Mouse (Mus musculus) liver, postnatal 0 days (tissue): ENCODE data around the gene Dnase1l1.

ENCODE experiments used
- CTCF ChIP-seq: sonication (generic); IDR thresholded peaks from 2 replicates; pipeline ENCODE4 v1.5.1; 2016; ENCODE audit warnings: antibody characterized with exemption, low read depth
- EP300 ChIP-seq: IDR thresholded peaks from 2 replicates; pipeline ENCODE4 v1.6.1; 2016; ENCODE audit warnings: antibody characterized with exemption, low read depth, mild to moderate bottlenecking

- no peak for TF ChIP-seq CTCF
- TF ChIP-seq EP300, result no peak
These were observed 12.4 kb downstream of the Dnase1l1 start for GRCm38 (mm10) chrX:74269736-74270061.
